Mouse (Mus musculus) heart, postnatal 10 days (tissue): ENCODE data around the gene Zhx3. TPM values are rescaled to one million over a fixed set of nuclear protein-coding genes. Genes with fewer than 3 reads are reported as not detected.

Experiments used
- total RNA-seq, 2 experiments: library from RNA; stranded (reverse); gene quantifications; 2 replicates each; pipeline ENCODE4 v1.2.3; 2021

Zhx3 gene
- total RNA-seq, 2 experiments from 2014 or later, result 39.1 to 56.8 TPM

Other genes starting within 250 kb of the Zhx3 start
- gene Top1, start 227.1 kb downstream of the Zhx3 start, total RNA-seq, result 10 to 100 TPM; 53.1 to 65.1 TPM
- gene Plcg1, start 141.7 kb downstream of the Zhx3 start, total RNA-seq, result 10 to 100 TPM; 97.2 to 99.0 TPM
- gene Lpin3, start 7.7 kb upstream of the Zhx3 start, total RNA-seq, result 1 to 10 TPM; 2.3 to 5.1 TPM
- 10 to 100 TPM; 13.0 to 14.5 TPM for gene Emilin3, start 39.3 kb upstream of the Zhx3 start, total RNA-seq
- gene Chd6, start 236.1 kb upstream of the Zhx3 start, total RNA-seq, result 10 to 100 TPM; 49.0 to 85.3 TPM